Mouse (Mus musculus) forebrain, embryonic 16.5 days (tissue): ENCODE data around the gene Itgb6. TPM values are rescaled to one million over a fixed set of nuclear protein-coding genes. Genes with fewer than 3 reads are reported as not detected.

Source experiments
- ATAC-seq: fragments of 200-750 bp; cut with Nextera tagmentation; 2 replicates; pipeline ENCODE4 v1.8.0; 2017; ENCODE audit warnings: mild to moderate bottlenecking, moderate library complexity
- H3K27ac ChIP-seq: fragments of 300-500 bp; sonication (generic); 2 replicates; pipeline ENCODE4 v1.5.1; 2014; ENCODE audit warnings: low read length, control low read depth
- H3K27me3 ChIP-seq: fragments of 300-500 bp; sonication (generic); replicated peaks from 2 replicates; pipeline ENCODE4 v1.6.1; 2014; ENCODE audit warnings: low read length; ENCODE audit not compliant: control insufficient read depth, insufficient read depth
- H3K36me3 ChIP-seq: fragments of 300-500 bp; sonication (generic); 2 replicates; pipeline ENCODE4 v1.6.1; 2014; ENCODE audit not compliant: control insufficient read depth, insufficient read depth
- H3K4me1 ChIP-seq: fragments of 300-500 bp; sonication (generic); replicated peaks from 2 replicates; pipeline ENCODE4 v1.6.1; 2014; ENCODE audit warnings: low read length; ENCODE audit not compliant: control insufficient read depth, insufficient read depth
- H3K4me2 ChIP-seq: fragments of 300-500 bp; sonication (generic); 2 replicates; pipeline ENCODE4 v1.6.1; 2014; ENCODE audit warnings: mild to moderate bottlenecking, low read length, control low read depth
- H3K4me3 ChIP-seq: fragments of 300-500 bp; sonication (generic); replicated peaks from 2 replicates; pipeline ENCODE4 v1.5.1; 2014; ENCODE audit warnings: mild to moderate bottlenecking, low read length, control low read depth
- H3K9ac ChIP-seq: fragments of 300-500 bp; sonication (generic); replicated peaks from 2 replicates; pipeline ENCODE4 v1.6.1; 2014; ENCODE audit warnings: low read depth, low read length, control low read depth
- H3K9me3 ChIP-seq: fragments of 300-500 bp; sonication (generic); 2 replicates; pipeline ENCODE4 v1.6.1; 2016; ENCODE audit warnings: low read length; ENCODE audit not compliant: control insufficient read depth
- WGBS: fragments of 180-500 bp; shearing (Covaris S2); extraction: QIAGEN DNeasy Blood & Tissue Kit; methylation state at CpG from one replicate; pipeline ENCODE4 v1.1.7; 2014; 5-methylcytosine and 5-hydroxymethylcytosine counted together
- polyA plus RNA-seq: library from polyadenylated mRNA; unstranded; fragments of >200 nt; fragmentation: Nextera tagmentation; extraction: Ambion mirVana; gene quantifications from 2 replicates; pipeline ENCODE4 v1.2.1, GENCODE M21; 2015

The Itgb6 gene
- polyA plus RNA-seq, 1 experiment from 2014 or later: not detected

- H3K36me3 ChIP-seq: no peaks in the 10 kb centered on the region
- H3K4me1 ChIP-seq: no peaks in the 10 kb centered on the region
- H3K27me3 ChIP-seq: no peaks in the 10 kb centered on the region; the same call in 1 of the 2 replicates
- no peak overlapping the region for H3K4me3 ChIP-seq
- ATAC-seq: no peak
- H3K27ac ChIP-seq: no peak overlapping the region
- H3K9me3 ChIP-seq: no peaks in the 10 kb centered on the region
- WGBS: 28% methylated on average over 17 of the region's 17 CpGs
- no peak overlapping the region for H3K9ac ChIP-seq
- no peak overlapping the region for H3K4me2 ChIP-seq
Measured at GRCm38 (mm10) chr2:60672973-60673954, 49.2 kb downstream of the Itgb6 start.

GRCm38 (mm10) chr2:60671215-60671614 is 51.2 kb downstream of the Itgb6 start:
- Histone ChIP-seq H3K9me3 (no peaks in the 10 kb centered on the region), H3K4me3 (no peak overlapping the region), H3K9ac (no peak overlapping the region), H3K27me3 (no peaks in the 10 kb centered on the region; the same call in 1 of the 2 replicates), H3K4me2 (no peak overlapping the region), H3K36me3 (no peaks in the 10 kb centered on the region), H3K27ac (no peak overlapping the region), H3K4me1 (0 out of 2 replicates have a peak, but pooled peaks cover 3% of the 10 kb centered on the region)
- ATAC-seq: no peak
- 87% methylated on average over 1 of the region's 1 CpGs for WGBS

GRCm38 (mm10) chr2:60663071-60663470 is 59.4 kb downstream of the Itgb6 start:
- WGBS: 51% methylated on average over 1 of the region's 1 CpGs
- H3K4me2 ChIP-seq: no peak overlapping the region
- no peak overlapping the region for H3K27ac ChIP-seq
- ATAC-seq: no peak
- H3K36me3 ChIP-seq: no peaks in the 10 kb centered on the region
- H3K4me3 ChIP-seq: no peak overlapping the region
- H3K9me3 ChIP-seq: no peaks in the 10 kb centered on the region
- H3K9ac ChIP-seq: no peak overlapping the region
- H3K4me1 ChIP-seq: 0 out of 2 replicates have a peak, but pooled peaks cover 3% of the 10 kb centered on the region
- no peaks in the 10 kb centered on the region for H3K27me3 ChIP-seq

GRCm38 (mm10) chr2:60659993-60660392 is 62.5 kb downstream of the Itgb6 start:
- H3K4me1 ChIP-seq: no peaks in the 10 kb centered on the region
- H3K36me3 ChIP-seq: no peaks in the 10 kb centered on the region
- H3K9ac ChIP-seq: no peak overlapping the region
- H3K4me2 ChIP-seq: no peak overlapping the region
- no peaks in the 10 kb centered on the region for H3K27me3 ChIP-seq
- 95% methylated on average over 4 of the region's 4 CpGs for WGBS
- no peak for ATAC-seq
- H3K27ac ChIP-seq: no peak overlapping the region
- no peak overlapping the region for H3K4me3 ChIP-seq
- no peaks in the 10 kb centered on the region for H3K9me3 ChIP-seq

GRCm38 (mm10) chr2:60658992-60659391 is 63.5 kb downstream of the Itgb6 start:
- H3K36me3 ChIP-seq: no peaks in the 10 kb centered on the region
- WGBS: 77% methylated on average over 3 of the region's 3 CpGs
- H3K27me3 ChIP-seq: no peaks in the 10 kb centered on the region
- ATAC-seq: no peak
- no peak overlapping the region for H3K27ac ChIP-seq
- H3K9ac ChIP-seq: no peak overlapping the region
- no peaks in the 10 kb centered on the region for H3K9me3 ChIP-seq
- no peak overlapping the region for H3K4me3 ChIP-seq
- H3K4me2 ChIP-seq: no peak overlapping the region
- H3K4me1 ChIP-seq: no peaks in the 10 kb centered on the region

GRCm38 (mm10) chr2:60654828-60655227 is 67.6 kb downstream of the Itgb6 start:
- H3K27me3 ChIP-seq: no peaks in the 10 kb centered on the region
- H3K4me2 ChIP-seq: no peak overlapping the region
- no peak overlapping the region for H3K4me3 ChIP-seq
- H3K36me3 ChIP-seq: no peaks in the 10 kb centered on the region
- no peaks in the 10 kb centered on the region for H3K9me3 ChIP-seq
- ATAC-seq: no peak
- WGBS: 79% methylated on average over 4 of the region's 4 CpGs
- H3K9ac ChIP-seq: no peak overlapping the region
- H3K4me1 ChIP-seq: no peaks in the 10 kb centered on the region
- H3K27ac ChIP-seq: no peak overlapping the region

- Histone ChIP-seq H3K9me3 (no peaks in the 10 kb centered on the region), H3K4me3 (no peak overlapping the region), H3K27ac (no peak overlapping the region), H3K4me2 (no peak overlapping the region), H3K4me1 (no peaks in the 10 kb centered on the region), H3K9ac (no peak overlapping the region), H3K36me3 (no peaks in the 10 kb centered on the region), H3K27me3 (no peaks in the 10 kb centered on the region)
- 95% methylated on average over 5 of the region's 5 CpGs for WGBS
- no peak for ATAC-seq
Measured at GRCm38 (mm10) chr2:60650155-60650554, 72.3 kb downstream of the Itgb6 start.

GRCm38 (mm10) chr2:60647650-60648049 is 74.8 kb downstream of the Itgb6 start:
- no peak overlapping the region for H3K4me2 ChIP-seq
- H3K4me3 ChIP-seq: no peak overlapping the region
- no peaks in the 10 kb centered on the region for H3K9me3 ChIP-seq
- WGBS: 32% methylated on average over 5 of the region's 5 CpGs
- H3K9ac ChIP-seq: no peak overlapping the region
- no peaks in the 10 kb centered on the region for H3K4me1 ChIP-seq
- no peaks in the 10 kb centered on the region for H3K36me3 ChIP-seq
- no peaks in the 10 kb centered on the region for H3K27me3 ChIP-seq
- no peak for ATAC-seq
- no peak overlapping the region for H3K27ac ChIP-seq

- Histone ChIP-seq H3K4me2 (no peak overlapping the region), H3K27me3 (no peaks in the 10 kb centered on the region), H3K27ac (no peak overlapping the region), H3K4me1 (no peaks in the 10 kb centered on the region), H3K9ac (no peak overlapping the region), H3K36me3 (no peaks in the 10 kb centered on the region), H3K9me3 (no peaks in the 10 kb centered on the region), H3K4me3 (no peak overlapping the region)
- 89% methylated on average over 6 of the region's 6 CpGs for WGBS
- no peak for ATAC-seq
Measured at GRCm38 (mm10) chr2:60646583-60646982, 75.9 kb downstream of the Itgb6 start.
